Mouse (Mus musculus) neural tube, embryonic 10.5 days (tissue): Measurements from ENCODE around the gene Sphk2.
A peak's percentile ranks its signal among the peaks of the same experiment; 100 is the strongest.

Source experiments
- DNase-seq: peaks from one replicate; pipeline ENCODE4 v3.0.0-alpha.2; 2017; ENCODE audit warnings: low spot score; ENCODE audit errors: extremely low spot score

Sphk2 gene

DNA sequence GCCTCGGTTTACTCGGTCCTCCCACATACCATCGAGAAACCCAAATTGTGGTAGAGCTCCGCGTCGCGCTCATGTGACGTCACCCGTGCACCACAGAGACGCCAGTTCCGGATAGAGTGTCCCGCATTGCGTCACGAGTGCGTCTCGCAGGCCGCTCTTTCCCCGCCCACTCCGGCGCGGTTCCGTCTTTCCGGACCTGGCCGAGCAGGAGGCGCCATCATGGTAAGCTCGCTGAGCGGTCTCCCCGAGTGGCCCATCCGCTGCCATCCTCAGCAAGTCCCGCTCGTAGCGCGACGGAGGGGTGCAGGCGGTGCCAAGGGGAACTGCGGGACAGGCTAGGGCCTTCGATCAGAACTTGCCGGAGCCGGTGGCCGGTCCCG, at the start of gene Sphk2:
Gene Sphk2 (minus strand): TSS at position 85 of the 380 bp plus-strand sequence.
- DNase-seq: peak; percentile 100

DNA sequence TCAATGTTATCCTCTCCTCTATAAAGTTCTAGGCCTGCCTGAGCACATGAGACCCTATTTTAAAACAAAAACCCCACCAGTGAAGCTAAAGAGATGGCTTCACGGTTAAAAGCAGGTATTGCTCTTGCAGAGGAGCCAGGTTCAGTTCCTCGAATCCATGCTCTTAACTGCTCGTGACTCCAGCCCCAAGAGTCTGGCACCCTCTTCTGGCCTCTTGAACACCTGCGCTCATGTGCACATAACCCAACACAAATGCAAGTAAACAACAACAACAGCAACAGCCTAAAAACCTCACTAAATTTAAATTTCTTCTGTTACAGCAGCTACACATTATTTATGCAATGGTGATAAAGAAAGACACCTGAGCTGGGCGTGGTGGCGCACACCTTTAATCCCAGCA, 49.7 kb upstream of the Sphk2 start:
- DNase-seq: no peak

DNA sequence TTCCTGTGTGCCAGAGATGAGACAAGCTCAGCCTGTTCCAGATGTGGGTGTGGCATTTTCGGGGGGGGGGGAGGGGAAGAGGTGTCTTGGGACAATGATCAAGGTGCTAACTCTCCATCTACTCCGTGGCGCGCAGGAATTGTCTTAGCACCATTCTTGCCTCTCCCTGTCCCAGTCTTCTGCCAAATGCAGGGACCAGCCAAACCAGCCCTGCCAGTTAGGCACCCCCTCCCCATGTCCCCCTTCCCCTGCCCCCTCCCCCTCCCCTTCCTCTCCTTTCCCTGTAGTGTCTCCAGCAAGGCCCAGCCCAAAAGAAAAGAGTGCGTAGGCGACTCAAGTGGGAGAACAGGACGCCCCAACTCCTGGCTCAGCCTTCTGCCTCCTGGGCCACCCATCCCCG, 49.0 kb upstream of the Sphk2 start:
- no peak for DNase-seq

DNA sequence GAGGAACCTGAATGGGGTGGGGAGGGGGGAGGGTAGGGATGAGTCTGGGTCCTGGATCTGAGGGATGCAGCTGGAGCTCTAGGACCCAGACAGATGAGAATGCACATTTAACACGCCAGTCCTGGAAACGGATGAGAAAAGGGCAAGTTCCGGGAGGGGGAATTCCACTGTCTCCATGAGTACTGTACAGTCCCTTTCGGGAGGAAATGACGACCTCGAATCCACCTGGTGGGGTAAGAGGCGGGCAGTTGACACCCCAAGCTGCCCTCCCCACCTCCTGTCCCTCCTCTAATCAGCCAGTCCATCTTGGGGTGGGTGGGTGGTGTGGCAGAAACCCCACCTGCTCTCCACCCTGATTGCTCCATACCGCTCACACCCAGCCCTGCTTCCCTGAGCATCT, 48.2 kb upstream of the Sphk2 start:
- no peak for DNase-seq

DNA sequence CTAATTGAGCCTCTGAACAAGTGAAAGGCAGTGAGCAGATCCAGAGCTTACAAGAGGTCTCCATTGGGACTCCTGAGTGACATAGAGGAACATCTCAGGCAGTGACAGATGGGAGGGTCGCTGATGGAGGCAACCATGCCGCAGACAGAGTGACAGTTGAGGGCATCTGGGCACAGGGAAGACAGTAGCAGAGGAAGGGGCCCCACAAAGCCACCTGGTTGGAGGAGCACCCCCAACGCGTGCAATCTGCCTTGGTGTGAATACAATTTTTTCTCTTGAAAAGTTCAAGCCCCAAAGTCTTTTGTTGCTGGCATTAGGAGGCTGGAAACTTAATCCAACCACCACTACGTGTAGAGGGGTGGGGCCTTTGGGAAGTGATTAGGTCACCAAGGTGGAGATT, 42.3 kb upstream of the Sphk2 start:
- DNase-seq: no peak

DNA sequence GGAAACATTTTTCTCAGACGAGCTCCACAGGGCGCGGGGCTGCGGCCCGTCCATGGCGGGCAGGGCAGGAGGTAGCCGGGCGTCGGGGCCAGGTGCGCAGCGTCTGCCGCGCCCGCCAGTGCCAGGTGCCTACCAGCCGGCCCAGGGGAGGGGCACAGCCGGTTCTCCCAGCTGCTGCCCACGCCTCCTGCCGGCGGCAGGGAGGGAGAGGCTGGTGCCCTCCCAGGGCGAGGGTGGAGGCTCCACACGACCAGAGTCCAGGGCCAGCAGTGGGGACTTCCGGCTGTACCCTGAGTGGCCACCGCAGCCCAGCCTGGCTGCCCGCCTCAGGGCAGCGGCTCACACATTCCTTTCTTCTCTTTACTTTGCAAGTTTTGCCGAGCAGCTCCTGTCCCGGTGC, 41.6 kb upstream of the Sphk2 start:
- no peak for DNase-seq

DNA sequence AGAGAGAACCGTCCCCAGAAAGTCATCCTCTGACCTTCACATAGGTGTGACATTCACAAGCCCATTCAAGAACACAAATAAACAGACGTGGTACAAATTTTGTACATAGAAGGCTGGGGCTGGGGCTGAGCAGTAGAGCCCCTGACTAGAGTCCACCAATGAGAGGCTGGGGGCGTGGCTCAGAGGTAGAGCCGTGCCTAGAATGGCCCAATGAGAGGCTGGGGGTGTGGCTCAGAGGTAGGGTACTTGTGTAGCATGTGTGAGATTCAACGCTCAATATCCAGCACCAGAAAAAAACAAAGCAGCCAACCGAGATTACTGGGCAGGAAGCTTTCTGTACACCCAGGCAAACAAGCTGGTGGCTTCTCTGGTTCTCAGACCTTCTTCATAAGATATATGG, 37.9 kb upstream of the Sphk2 start:
- DNase-seq: no peak

DNA sequence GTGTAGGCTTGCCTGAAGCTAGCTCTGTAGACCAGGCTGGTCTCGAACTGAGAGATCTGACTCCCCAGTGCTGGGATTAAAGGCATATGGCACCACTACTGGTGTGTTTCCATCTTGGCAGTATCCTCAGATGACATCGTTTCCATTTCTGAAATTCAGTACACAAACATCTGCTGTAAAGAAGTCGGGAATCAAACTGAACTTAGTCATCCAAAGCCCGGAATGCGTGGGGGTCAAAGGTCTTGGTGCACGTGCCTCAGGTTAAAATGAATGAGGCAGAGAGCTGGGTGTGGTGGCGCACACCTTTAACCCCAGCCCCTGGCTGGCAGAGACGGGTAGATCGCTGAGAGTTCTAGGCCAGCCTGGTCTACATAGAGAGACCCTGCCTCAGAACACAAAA, 32.4 kb upstream of the Sphk2 start:
- DNase-seq: no peak

DNA sequence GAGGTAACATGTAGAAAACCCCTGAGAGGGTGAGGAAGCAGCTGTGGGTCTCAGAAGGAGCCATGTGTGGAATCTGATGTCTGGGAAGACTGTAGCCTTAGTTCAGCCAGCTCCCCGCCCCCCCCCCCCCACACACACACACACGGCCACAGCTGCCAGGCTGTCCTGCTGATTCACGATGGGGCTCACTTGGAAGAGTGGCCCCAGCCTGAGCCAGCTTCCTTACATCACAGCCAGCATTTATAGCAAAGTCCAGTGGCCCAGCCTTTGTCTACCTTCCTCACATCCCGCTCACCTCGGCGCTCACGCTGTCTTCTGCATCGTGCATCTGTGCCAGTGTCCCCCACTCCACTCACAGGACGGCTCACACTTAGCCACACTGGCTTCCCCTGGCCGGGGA, 31.6 kb upstream of the Sphk2 start:
- no peak for DNase-seq

DNA sequence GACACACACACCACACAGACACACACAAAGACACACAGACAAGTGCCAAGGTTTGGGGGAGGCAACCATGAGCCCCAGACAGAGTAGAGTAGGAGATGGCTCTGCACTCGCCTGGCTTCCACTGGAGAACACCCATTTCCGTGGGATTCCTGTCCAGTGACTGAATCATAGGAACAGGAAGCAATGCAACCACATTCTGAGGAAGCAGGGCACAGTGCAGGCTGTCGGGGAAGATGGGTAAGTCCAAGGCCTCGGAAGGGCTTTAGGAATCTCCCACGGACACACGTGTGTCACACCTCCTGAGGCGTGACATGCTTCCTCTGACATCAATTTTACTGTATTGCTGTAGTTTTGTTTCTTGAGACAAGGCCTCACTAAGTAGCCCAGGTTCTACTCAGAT, 30.3 kb upstream of the Sphk2 start:
- DNase-seq: no peak

DNA sequence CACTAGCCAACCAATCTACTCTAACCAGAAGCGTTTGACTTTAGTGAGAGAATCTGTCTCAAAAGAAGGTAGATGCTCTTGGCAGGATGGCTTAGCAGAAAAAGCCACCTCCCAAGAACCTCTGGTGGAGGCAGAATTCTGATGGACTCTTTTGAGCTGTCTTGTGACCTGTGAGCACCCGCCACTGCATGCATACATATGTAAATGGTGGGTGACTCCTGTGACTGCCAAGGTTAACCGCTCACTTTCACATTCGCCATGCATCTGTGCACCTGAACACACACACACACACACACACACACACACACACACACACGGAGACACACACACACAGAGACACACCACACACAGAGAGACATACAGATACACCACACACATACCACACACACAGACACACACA, 29.6 kb upstream of the Sphk2 start:
- DNase-seq: no peak

DNA sequence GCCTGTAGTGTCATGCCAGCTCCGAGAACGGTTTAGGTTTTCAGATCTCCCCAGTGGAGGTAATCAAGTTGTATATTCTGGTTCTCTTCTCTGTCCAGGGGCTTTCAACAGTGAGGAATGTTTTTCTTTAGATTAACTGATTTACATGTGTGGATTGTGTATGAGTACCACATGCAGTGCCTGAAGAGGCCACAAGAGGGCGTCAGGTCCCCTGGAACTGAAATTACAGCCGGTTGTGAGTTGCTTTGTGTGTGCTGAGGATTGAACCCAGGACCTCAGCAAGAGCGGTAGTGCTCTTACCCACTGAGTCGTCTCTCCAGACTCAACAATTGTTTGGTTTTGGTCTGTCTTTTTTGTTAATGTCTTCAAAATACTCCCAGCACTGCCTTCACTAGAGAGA, 28.7 kb upstream of the Sphk2 start:
- no peak for DNase-seq

DNA sequence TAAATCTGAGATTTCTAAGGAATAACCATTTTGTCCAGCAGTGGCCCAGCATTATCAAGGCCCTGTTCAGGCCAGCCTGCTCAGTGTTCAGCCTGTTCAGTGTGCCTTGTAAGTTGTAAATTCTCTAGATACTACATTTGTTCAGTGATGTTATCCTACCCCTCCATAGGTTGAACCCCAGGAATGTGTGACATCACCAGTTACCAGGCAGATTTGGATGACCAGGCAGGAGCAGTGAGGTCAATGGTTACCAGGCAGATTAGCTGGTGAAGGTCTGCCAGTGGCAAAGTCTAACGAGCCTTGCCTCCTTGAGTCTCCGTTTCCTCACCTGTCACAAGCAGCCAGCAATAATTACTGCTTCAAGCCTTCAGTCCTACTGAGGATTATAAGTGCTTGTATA, 26.6 kb upstream of the Sphk2 start:
- peak; percentile 50 for DNase-seq

DNA sequence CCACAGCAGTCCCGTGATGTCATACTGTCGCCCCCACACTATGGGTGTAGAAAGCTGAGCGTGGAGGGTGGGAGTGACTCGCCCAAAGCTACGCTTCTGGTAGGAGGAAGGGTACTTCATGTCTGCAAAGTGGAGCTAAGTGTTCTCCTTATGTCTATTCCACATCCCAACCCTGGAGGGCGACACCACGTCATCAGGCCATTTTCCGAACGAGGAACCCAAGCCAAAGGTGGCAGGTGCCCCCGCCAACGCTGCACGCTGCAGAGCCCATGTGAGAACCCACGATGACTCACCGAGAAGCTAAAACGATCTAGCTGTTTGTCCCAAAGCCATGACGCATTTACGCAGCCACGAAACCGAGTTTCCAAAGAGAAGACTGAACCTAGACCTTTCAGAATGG, 24.5 kb upstream of the Sphk2 start:
- DNase-seq: no peak

DNA sequence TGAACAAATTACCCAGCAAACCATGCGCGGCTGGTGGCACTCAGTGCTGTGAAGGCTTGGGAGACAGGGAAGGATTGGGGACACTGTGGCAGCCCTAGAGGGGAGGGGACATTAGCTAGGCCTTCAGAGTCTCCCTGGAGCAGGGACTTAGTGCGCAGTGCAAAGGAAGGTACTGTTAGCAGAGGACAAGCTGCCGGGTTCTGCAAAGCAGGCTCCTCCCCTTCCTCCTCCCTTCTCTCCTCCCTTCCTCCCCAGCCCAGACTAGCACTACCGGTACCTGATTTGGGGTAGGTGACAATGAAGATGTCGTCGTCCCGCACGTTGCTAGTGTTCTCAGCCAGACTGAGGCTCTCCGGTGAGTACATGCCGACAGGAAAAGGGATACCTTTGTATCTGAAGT, 24.0 kb upstream of the Sphk2 start:
- no peak for DNase-seq

DNA sequence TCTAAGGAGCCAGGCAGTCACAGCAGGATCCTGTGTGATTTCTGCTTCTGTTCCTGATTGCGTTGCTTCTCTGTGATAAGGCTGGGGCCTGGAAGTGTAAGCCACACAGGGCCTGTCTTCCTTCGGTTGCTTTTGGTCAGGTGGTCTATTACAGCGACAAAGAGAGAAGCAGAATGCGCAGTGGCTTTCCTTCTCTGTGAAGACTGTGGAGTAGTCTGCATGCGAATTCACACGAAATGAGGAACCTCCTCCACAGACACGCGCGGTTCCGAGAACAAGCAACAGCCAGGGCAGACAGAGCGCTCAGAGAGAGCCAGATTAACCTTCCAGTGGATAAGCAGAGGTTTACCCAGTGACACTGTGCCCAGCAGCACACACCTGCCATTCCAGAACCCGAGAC, 23.5 kb upstream of the Sphk2 start:
- no peak for DNase-seq

DNA sequence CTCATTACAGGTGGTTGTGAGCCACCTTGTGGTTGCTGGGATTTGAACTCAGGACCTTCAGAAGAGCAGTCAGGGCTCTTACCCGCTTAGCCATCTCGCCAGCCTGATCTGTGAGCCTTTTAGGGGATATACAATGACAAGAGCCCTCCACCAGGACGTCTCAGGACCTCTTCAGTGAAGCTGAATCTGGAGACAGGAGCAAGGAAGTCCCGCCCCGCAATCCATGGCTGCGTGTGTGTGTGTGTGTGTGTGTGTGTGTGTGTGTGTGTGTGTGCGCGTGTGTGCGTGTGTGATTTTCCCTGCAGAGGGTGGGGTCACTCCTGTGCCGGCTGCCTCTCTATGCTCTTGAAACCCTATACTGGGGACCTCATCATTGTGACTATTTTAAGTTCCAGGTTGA, 22.0 kb upstream of the Sphk2 start:
- no peak for DNase-seq

DNA sequence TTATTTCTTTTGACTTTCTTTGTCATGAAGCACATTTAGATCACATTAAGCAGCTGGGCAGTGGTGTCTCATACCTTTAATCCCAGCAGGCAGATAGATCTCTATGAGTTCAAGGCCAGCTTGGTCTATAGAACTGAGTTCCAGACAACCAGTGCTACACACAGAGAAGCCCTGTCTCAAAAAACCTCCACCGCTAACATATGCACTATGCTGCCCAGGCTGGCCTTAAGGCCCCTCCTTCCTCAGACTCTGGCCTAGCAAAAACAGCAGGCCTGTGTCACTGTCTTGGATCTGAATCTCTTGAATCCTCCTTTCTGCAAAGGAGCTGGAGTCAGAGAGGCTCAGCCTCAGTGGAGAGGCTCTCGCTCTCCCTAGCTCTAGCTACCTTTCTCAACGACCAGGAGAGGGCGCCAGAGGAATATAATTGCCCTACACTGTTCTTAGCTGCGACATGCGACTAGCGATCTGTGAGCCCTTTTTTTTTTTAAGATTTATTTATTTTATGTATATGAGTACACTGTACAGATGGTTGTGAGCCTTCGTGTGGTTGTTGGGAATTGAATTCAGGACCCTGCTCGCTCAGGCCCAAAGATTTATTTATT, 21.5 kb upstream of the Sphk2 start:
- DNase-seq: peak; percentile 82

DNA sequence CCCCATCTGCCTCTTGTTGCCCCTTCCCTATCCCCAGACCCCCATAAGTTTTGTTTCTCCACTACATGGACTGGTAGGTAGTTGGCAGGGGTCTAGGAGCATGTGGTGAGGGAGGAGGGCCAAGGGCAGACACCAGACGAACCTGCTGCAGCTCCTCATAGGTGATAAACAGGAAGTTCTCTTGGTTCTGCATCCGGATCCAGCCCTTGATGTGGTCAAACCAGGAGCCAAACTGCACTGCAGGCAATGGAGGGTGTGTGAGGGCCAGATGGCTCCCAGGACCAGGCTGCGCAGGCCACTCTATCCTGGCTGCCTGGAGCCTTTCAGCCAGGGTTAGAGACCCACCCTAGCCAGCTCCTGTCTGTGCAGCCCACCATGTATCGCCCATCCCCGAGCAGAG, 15.7 kb upstream of the Sphk2 start:
- no peak for DNase-seq

DNA sequence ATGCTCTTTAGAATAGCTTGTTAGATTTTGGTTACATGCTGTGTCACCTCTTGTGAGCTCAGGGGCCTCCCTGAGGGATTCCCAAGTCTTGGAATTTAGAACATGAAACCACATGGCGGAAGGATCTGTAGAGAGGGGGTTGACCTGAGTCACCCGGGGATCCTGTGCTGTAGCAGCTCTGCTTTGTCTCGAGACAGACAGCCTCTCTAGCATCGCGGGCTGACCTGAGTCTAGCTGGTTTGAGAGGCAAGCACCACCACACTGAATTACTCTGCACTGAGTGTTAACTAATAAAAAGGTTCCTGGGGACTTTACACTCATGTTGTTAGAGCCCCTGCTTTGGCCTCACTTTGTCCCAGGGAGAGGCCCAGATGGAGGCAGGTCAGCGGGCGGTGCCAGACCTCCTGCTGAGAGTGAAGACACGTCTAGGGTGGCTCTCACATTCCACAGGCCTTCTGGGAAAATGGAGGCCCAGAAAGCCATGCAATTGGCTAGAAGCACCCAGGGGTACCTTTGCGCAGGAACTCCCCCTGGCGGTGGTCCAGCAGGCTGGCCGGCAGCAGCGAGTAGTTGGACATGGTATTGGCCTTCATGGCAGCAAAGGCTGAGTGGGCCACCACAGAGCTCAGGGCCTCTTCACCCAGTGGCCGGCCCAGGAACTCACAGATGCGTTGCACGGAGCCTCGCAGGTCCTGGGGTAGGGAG, 13.1 kb upstream of the Sphk2 start:
- DNase-seq: peak; percentile 69

DNA sequence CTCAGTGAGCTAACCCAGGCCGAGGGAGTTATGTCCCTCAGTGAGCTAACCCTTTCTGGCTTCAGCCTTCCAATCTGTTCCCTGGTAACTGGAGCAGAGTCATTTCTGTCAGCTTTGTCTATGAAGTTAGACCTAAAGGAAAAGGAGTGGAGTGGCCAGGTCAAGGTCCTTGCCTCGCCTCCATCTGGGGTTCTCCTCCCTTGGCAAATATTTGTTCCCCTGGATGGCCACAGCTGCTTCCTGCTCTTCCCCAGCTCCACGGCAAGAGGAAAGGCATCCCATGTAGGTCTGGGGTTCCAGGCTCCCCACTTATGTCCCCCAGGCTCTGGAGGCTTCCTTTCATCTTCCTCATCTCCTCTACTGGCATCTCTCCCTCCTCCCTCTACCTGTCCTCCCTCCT, 9.8 kb upstream of the Sphk2 start:
- DNase-seq: no peak

DNA sequence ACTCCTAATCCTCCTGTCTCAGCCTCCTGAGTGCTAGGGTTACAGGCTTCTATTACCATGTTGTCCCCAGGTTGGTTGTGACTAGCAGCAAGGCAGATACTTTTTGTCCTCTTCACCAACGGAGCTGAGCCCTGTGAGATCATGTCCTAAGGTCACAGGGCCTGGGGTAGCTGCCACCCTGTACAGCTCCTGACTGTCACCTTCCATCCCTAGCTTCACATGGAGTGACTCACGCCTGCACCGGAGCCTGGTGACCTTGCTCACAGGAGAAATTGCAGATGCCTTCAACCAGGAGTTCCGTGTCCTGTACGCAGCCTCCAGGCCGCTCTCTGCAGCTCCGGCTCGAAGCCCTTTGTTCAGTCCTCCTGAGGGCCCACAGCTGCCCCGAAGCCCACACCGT, 8.6 kb upstream of the Sphk2 start:
- no peak for DNase-seq

DNA sequence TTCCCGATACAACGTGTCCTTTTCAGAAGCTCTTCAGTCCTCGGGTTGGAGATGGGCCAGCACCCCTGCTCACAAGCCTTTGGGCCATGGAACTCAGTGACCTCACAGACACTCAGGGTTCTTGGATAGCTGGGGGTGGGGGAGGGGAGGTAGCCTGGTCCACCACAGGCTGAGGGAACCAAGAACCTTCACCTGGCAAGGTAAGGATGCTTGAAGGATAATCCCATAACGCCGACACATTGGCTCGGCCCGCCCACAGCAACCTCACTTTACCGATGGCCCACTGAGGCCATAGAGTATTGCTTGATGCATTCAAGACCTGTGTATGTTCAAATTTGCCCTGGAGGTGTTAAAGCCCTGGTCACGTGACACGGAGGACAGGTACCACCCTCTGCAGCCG, 7.9 kb upstream of the Sphk2 start, which contains the start of gene Spaca4:
Gene Spaca4 (minus strand): TSS at position 101 of the 400 bp plus-strand sequence.
- DNase-seq: no peak

DNA sequence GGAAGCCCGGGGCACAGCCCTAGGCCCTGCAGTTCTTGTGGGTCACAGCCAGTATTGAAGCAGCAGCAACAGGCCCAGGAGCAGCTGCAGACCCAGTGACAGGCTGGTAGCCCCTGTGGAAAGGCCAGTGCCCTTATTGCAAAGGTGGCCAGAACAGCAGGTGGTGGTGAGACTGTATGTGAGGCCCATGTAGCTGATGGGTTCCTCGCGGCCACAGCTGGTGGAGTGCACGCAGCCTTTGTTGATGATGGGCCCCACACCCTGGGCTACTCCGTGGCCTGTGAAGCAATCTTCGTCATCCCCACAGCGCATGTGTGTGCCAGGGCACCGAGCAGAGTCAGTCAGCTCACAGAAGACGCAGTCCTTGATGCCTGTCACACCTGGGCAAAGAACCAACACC, 7.3 kb upstream of the Sphk2 start:
- no peak for DNase-seq
